Comparison of ENCODE assay signal across 8 mouse cellular contexts in genomic region chr4:123526779-123527280, GRCm38 (mm10).
A peak's percentile ranks its signal among the peaks of the same experiment; 100 is the strongest.
DNase-seq lines count a peak whose midpoint lies in the region; ATAC-seq lines count a peak whose summit lies in the region.

No protein-coding gene starts in this region.

- WGBS in intestine, embryonic 16.5 days: 37% methylated on average over 10 of the region's 10 CpGs

- H3K36me3 ChIP-seq in intestine, embryonic 16.5 days (ENCODE audit: control insufficient read depth, insufficient read depth, low read length): no peaks in the 10 kb centered on the region

- H3K27ac ChIP-seq in intestine, embryonic 16.5 days (ENCODE audit: low read length): peak overlapping the region; percentile 34; the same call in 1 of the 2 replicates

- H3K4me3 ChIP-seq in intestine, embryonic 16.5 days (ENCODE audit: low read length): peak overlapping the region; percentile 28

- no peaks in the 10 kb centered on the region for H3K9me3 ChIP-seq in intestine, embryonic 16.5 days (ENCODE audit: control insufficient read depth, low read length)

- peak overlapping the region; percentile 47 for H3K4me2 ChIP-seq in intestine, embryonic 16.5 days (ENCODE audit: low read depth, low read length)

- peak; percentile 37; the same call in 1 of the 2 replicates for ATAC-seq in cerebellum, adult (ENCODE audit: insufficient number of reproducible peaks, low FRiP score, low TSS enrichment)
- ATAC-seq in intestine, embryonic 16.5 days: 0 out of 2 replicates have a peak, but pooled peaks have one; percentile 16

- H3K9ac ChIP-seq in intestine, embryonic 16.5 days (ENCODE audit: low read depth, low read length): peak overlapping the region; percentile 27; the same call in 1 of the 2 replicates

- H3K27me3 ChIP-seq in intestine, embryonic 16.5 days (replicated peaks; ENCODE audit: control insufficient read depth, insufficient read depth, low read length): no peaks in the 10 kb centered on the region

- no peak for DNase-seq in cerebellum, postnatal 4 days (ENCODE audit: low spot score in 2 of 2)
- peak; percentile 8 for DNase-seq in lung, postnatal 10 days
- DNase-seq in lung, adult 18-20 months: no peak
- peak; percentile 33 to 50 for DNase-seq in right cerebral cortex, postnatal 10 days (ENCODE audit: low spot score in 2 of 2)
- DNase-seq in ovary, adult 18-20 months (ENCODE audit: low spot score): no peak
- no peak for DNase-seq in spleen, postnatal 36 days (ENCODE audit: low spot score in 2 of 2)

- peaks cover 12% of the 10 kb centered on the region for H3K4me1 ChIP-seq in intestine, embryonic 16.5 days (ENCODE audit: control insufficient read depth, insufficient read depth, low read length)

Comparison
In these comparisons a context has a peak if more than half of its experiments do, and no peak if none do; other contexts are left out.
1. DNase-seq: peak in lung, postnatal 10 days (single experiment) and right cerebral cortex, postnatal 10 days (2 of 2); none in cerebellum, postnatal 4 days (0 of 2), lung, adult 18-20 months (0 of 2), ovary, adult 18-20 months (single experiment) and spleen, postnatal 36 days (0 of 2).